In the genomic region with DNA sequence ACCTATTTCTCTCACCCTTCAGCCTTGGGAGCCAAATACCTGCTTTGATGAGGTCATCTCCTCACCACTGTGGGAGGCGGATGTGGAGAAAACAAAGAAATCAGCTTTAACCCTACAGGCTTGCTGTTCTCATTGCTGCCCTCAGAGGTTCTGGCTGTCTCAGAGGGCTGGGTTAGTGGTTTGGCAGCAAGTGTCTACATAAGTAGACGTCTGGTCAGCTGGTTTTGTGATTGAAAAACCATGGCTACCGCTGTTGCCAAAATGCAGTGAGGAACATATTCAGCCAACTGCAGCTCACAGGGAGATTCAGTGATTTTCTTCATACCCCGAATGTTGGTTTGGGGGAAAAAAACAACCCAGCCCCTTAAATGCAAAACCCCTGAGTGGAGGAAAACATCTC, we compare ENCODE assay signal across 14 mouse cellular contexts. TPM values are rescaled to one million over a fixed set of nuclear protein-coding genes. Genes with fewer than 3 reads are reported as not detected.
"Had no signal": no experiment of that assay in that cellular context is flagged by ENCODE, and none has a peak within 500 bp of the region (broad histone marks: within the 10 kb centered on the region; RNA-seq: fewer than 3 reads in every experiment).

No protein-coding gene starts in this region.

- H3K36me3 ChIP-seq: limb, embryonic 15.5 days; liver, embryonic 12.5 days; lung, embryonic 15.5 days; midbrain, embryonic 10.5 days had no signal

- ATAC-seq: liver, embryonic 12.5 days had no signal

- H3K27ac ChIP-seq: kidney, postnatal 0 days; limb, embryonic 15.5 days; liver, embryonic 12.5 days; lung, embryonic 15.5 days; midbrain, embryonic 10.5 days had no signal

- DNase-seq: kidney, adult 9 months; kidney, postnatal 36 days; layer of hippocampus, adult 9-11 months; layer of hippocampus, postnatal 36 days; lung, postnatal 4 days; midbrain, embryonic 14.5 days; right cerebral cortex, postnatal 14 days; thymus, postnatal 36 days had no signal

- H3K27me3 ChIP-seq: limb, embryonic 15.5 days; liver, embryonic 12.5 days; lung, embryonic 15.5 days had no signal

- H3K4me2 ChIP-seq: limb, embryonic 15.5 days; liver, embryonic 12.5 days; lung, embryonic 15.5 days had no signal

- H3K4me1 ChIP-seq: liver, embryonic 12.5 days; midbrain, embryonic 10.5 days had no signal

- H3K9me3 ChIP-seq: limb, embryonic 15.5 days; liver, embryonic 12.5 days; lung, embryonic 15.5 days; midbrain, embryonic 10.5 days had no signal

- H3K4me3 ChIP-seq: limb, embryonic 15.5 days; liver, embryonic 12.5 days; lung, embryonic 15.5 days; midbrain, embryonic 10.5 days; myocyte had no signal

- H3K9ac ChIP-seq: limb, embryonic 15.5 days; liver, embryonic 12.5 days; lung, embryonic 15.5 days had no signal

RNA-seq across cellular contexts. Expression of gene Pamr1, which starts 7.3 kb away (rescaled TPM):
- polyA plus RNA-seq: myocyte had no signal
